Mouse (Mus musculus): Measurements from ENCODE around the gene Zdhhc25. TPM values are rescaled to one million over a fixed set of nuclear protein-coding genes. Genes with fewer than 3 reads are reported as not detected.

Gene Zdhhc25
- not detected in 2 replicates for polyA plus RNA-seq (2011; ENCODE audit: insufficient read depth, insufficient read length, low read depth, missing spikeins)

GRCm38 (mm10) chr15:88600002-88600401 is at the start of gene Zdhhc25:
Gene Zdhhc25 (plus strand): TSS chr15:88600302.
- Histone ChIP-seq H3K27me3 (ENCODE audit: control insufficient read depth, insufficient read depth, low read length, poor library complexity, severe bottlenecking) (no peaks in the 10 kb centered on the region), H3K9ac (ENCODE audit: low read depth, poor library complexity, severe bottlenecking) (no peak within 1 kb of the TSS), H3K9me3 (replicated peaks; ENCODE audit: control insufficient read depth, insufficient read depth, low read length, poor library complexity, severe bottlenecking) (no peaks in the 10 kb centered on the region), H3K36me3 (ENCODE audit: control insufficient read depth, insufficient read depth, low read length, poor library complexity, severe bottlenecking) (no peaks in the 10 kb centered on the region), H3K27ac (ENCODE audit: insufficient read depth, low read length) (no peak within 1 kb of the TSS), H3K4me3 (ENCODE audit: low read depth, low read length) (no peak within 1 kb of the TSS), H3K4me1 (ENCODE audit: control insufficient read depth, insufficient read depth, low read length) (no peaks in the 10 kb centered on the region)
- TF ChIP-seq CTCF (IDR thresholded peaks at IDR 0.05; ENCODE audit: low read depth, low read length) (no peak), EP300 (IDR thresholded peaks at IDR 0.05; ENCODE audit: insufficient read depth, low read depth, low read length) (no peak)

DNA sequence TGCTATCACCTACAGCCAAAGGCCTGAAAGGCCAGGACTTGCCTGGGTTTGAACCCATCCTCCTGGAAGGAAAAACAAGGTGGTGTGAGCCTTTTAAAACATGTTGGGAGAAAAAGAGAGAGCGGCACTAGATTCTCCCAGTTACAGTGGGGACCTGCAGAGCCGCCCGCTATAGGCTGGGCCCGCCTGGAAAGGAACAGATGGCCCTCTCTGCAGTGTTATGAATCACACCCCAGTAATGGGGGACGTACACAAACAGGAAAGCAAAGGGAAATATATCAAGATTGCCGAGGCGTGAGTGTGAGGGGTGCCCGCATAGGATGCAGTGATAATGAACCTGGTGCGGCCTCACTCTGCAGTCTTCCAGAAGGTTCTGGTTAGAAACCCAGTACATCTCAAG is 47.2 kb upstream of the Zdhhc25 start:
- H3K36me3 ChIP-seq (ENCODE audit: control insufficient read depth, insufficient read depth, low read length, poor library complexity, severe bottlenecking): no peaks in the 10 kb centered on the region
- no peak overlapping the region for H3K4me3 ChIP-seq (ENCODE audit: low read depth, low read length)
- H3K27me3 ChIP-seq (ENCODE audit: control insufficient read depth, insufficient read depth, low read length, poor library complexity, severe bottlenecking): no peaks in the 10 kb centered on the region
- TF ChIP-seq EP300 (IDR thresholded peaks at IDR 0.05; ENCODE audit: insufficient read depth, low read depth, low read length) (no peak), POLR2A (IDR thresholded peaks at IDR 0.05; ENCODE audit: insufficient read depth, low read length) (no peak)
- no peaks in the 10 kb centered on the region for H3K4me1 ChIP-seq (ENCODE audit: control insufficient read depth, insufficient read depth, low read length)
- H3K9me3 ChIP-seq (replicated peaks; ENCODE audit: control insufficient read depth, insufficient read depth, low read length, poor library complexity, severe bottlenecking): no peaks in the 10 kb centered on the region
- H3K9ac ChIP-seq (ENCODE audit: low read depth, poor library complexity, severe bottlenecking): no peak overlapping the region
- H3K27ac ChIP-seq (ENCODE audit: insufficient read depth, low read length): no peak overlapping the region

DNA sequence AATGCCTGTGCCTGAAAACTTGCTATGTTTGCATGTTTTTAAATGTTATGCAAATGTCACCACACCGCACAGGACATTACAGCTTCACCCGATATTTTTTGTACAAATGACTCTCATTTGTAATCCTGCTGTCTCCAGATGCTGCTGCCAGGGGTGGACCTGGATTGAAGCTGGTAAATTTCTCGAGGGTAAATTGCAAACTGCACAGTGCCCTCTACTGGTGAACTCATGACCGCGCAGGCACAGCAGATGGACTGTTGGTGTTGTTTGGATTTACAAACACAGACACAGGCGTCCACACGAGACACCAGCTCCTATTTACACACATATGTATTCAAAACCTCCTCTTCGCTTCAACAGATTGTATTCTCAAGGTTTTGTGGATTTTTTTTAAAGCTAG is 44.6 kb upstream of the Zdhhc25 start:
- TF ChIP-seq POLR2A (IDR thresholded peaks at IDR 0.05; ENCODE audit: insufficient read depth, low read length): no peak
- no peak for TF ChIP-seq EP300 (IDR thresholded peaks at IDR 0.05; ENCODE audit: insufficient read depth, low read depth, low read length)
- TF ChIP-seq CTCF (IDR thresholded peaks at IDR 0.05; ENCODE audit: low read depth, low read length): peak; percentile 85
- H3K9ac ChIP-seq (ENCODE audit: low read depth, poor library complexity, severe bottlenecking): no peak overlapping the region
- no peak overlapping the region for H3K4me3 ChIP-seq (ENCODE audit: low read depth, low read length)
- H3K4me1 ChIP-seq (ENCODE audit: control insufficient read depth, insufficient read depth, low read length): no peaks in the 10 kb centered on the region
- H3K27ac ChIP-seq (ENCODE audit: insufficient read depth, low read length): no peak overlapping the region
- no peaks in the 10 kb centered on the region for H3K9me3 ChIP-seq (replicated peaks; ENCODE audit: control insufficient read depth, insufficient read depth, low read length, poor library complexity, severe bottlenecking)
- H3K27me3 ChIP-seq (ENCODE audit: control insufficient read depth, insufficient read depth, low read length, poor library complexity, severe bottlenecking): no peaks in the 10 kb centered on the region
- no peaks in the 10 kb centered on the region for H3K36me3 ChIP-seq (ENCODE audit: control insufficient read depth, insufficient read depth, low read length, poor library complexity, severe bottlenecking)

- Histone ChIP-seq H3K9me3 (replicated peaks; ENCODE audit: control insufficient read depth, insufficient read depth, low read length, poor library complexity, severe bottlenecking) (no peaks in the 10 kb centered on the region), H3K27ac (ENCODE audit: insufficient read depth, low read length) (no peak overlapping the region), H3K4me3 (ENCODE audit: low read depth, low read length) (no peak overlapping the region), H3K27me3 (ENCODE audit: control insufficient read depth, insufficient read depth, low read length, poor library complexity, severe bottlenecking) (no peaks in the 10 kb centered on the region), H3K9ac (ENCODE audit: low read depth, poor library complexity, severe bottlenecking) (no peak overlapping the region), H3K36me3 (ENCODE audit: control insufficient read depth, insufficient read depth, low read length, poor library complexity, severe bottlenecking) (no peaks in the 10 kb centered on the region), H3K4me1 (ENCODE audit: control insufficient read depth, insufficient read depth, low read length) (no peaks in the 10 kb centered on the region)
- TF ChIP-seq CTCF (IDR thresholded peaks at IDR 0.05; ENCODE audit: low read depth, low read length) (no peak), POLR2A (IDR thresholded peaks at IDR 0.05; ENCODE audit: insufficient read depth, low read length) (no peak), EP300 (IDR thresholded peaks at IDR 0.05; ENCODE audit: insufficient read depth, low read depth, low read length) (no peak)
Observed at GRCm38 (mm10) chr15:88560637-88561036, 39.5 kb upstream of the Zdhhc25 start.

GRCm38 (mm10) chr15:88561058-88561730 is 38.9 kb upstream of the Zdhhc25 start:
- no peaks in the 10 kb centered on the region for H3K27me3 ChIP-seq (ENCODE audit: control insufficient read depth, insufficient read depth, low read length, poor library complexity, severe bottlenecking)
- no peaks in the 10 kb centered on the region for H3K36me3 ChIP-seq (ENCODE audit: control insufficient read depth, insufficient read depth, low read length, poor library complexity, severe bottlenecking)
- TF ChIP-seq POLR2A (IDR thresholded peaks at IDR 0.05; ENCODE audit: insufficient read depth, low read length): no peak
- TF ChIP-seq CTCF (IDR thresholded peaks at IDR 0.05; ENCODE audit: low read depth, low read length): peak; percentile 45
- no peak overlapping the region for H3K27ac ChIP-seq (ENCODE audit: insufficient read depth, low read length)
- H3K9me3 ChIP-seq (replicated peaks; ENCODE audit: control insufficient read depth, insufficient read depth, low read length, poor library complexity, severe bottlenecking): no peaks in the 10 kb centered on the region
- no peak overlapping the region for H3K4me3 ChIP-seq (ENCODE audit: low read depth, low read length)
- no peaks in the 10 kb centered on the region for H3K4me1 ChIP-seq (ENCODE audit: control insufficient read depth, insufficient read depth, low read length)
- H3K9ac ChIP-seq (ENCODE audit: low read depth, poor library complexity, severe bottlenecking): no peak overlapping the region

GRCm38 (mm10) chr15:88565307-88565706 is 34.8 kb upstream of the Zdhhc25 start:
- TF ChIP-seq POLR2A (IDR thresholded peaks at IDR 0.05; ENCODE audit: insufficient read depth, low read length): no peak
- no peak for TF ChIP-seq EP300 (IDR thresholded peaks at IDR 0.05; ENCODE audit: insufficient read depth, low read depth, low read length)
- no peak for TF ChIP-seq CTCF (IDR thresholded peaks at IDR 0.05; ENCODE audit: low read depth, low read length)
- Histone ChIP-seq H3K4me3 (ENCODE audit: low read depth, low read length) (no peak overlapping the region), H3K27ac (ENCODE audit: insufficient read depth, low read length) (no peak overlapping the region), H3K27me3 (ENCODE audit: control insufficient read depth, insufficient read depth, low read length, poor library complexity, severe bottlenecking) (no peaks in the 10 kb centered on the region), H3K9ac (ENCODE audit: low read depth, poor library complexity, severe bottlenecking) (no peak overlapping the region), H3K9me3 (replicated peaks; ENCODE audit: control insufficient read depth, insufficient read depth, low read length, poor library complexity, severe bottlenecking) (no peaks in the 10 kb centered on the region), H3K4me1 (ENCODE audit: control insufficient read depth, insufficient read depth, low read length) (no peaks in the 10 kb centered on the region), H3K36me3 (ENCODE audit: control insufficient read depth, insufficient read depth, low read length, poor library complexity, severe bottlenecking) (no peaks in the 10 kb centered on the region)

Measured in ES-Bruce4 (cell line).